Mouse (Mus musculus) embryonic fibroblast, embryonic 13.5 days (primary cell): ENCODE measurements around the gene Sar1b.

Source experiments
- CTCF ChIP-seq: IDR thresholded peaks from 2 replicates; pipeline ENCODE4 v1.5.1; 2011; ENCODE audit warnings: mild to moderate bottlenecking, control low read depth, low read length, moderate library complexity, borderline replicate concordance; ENCODE audit not compliant: insufficient read depth
- POLR2A ChIP-seq: IDR thresholded peaks from 2 replicates; pipeline ENCODE4 v1.6.1; 2011; ENCODE audit warnings: low read depth, mild to moderate bottlenecking, control low read depth, low read length, moderate library complexity

GRCm38 (mm10) chr11:51822736-51823135, 59.2 kb downstream of the Sar1b start:
- TF ChIP-seq CTCF: no peak
- TF ChIP-seq POLR2A: no peak
